Mouse (Mus musculus): ENCODE data around the gene Dhx15. TPM values are rescaled to one million over a fixed set of nuclear protein-coding genes. Genes with fewer than 3 reads are reported as not detected.

The Dhx15 gene
- polyA plus RNA-seq, 1 experiment from 2014 or later: 118 TPM

- no peak overlapping the region for H3K4me3 ChIP-seq (ENCODE audit: low read depth, low read length)
- H3K9ac ChIP-seq (replicated peaks; ENCODE audit: low read length): no peak overlapping the region
- H3K9me3 ChIP-seq (replicated peaks; ENCODE audit: control insufficient read depth, low read length): no peaks in the 10 kb centered on the region
- H3K36me3 ChIP-seq (replicated peaks; ENCODE audit: control insufficient read depth, insufficient read depth, low read depth, low read length): no peaks in the 10 kb centered on the region
- H3K4me1 ChIP-seq (ENCODE audit: control insufficient read depth, insufficient read depth, low read length): no peaks in the 10 kb centered on the region
- no peaks in the 10 kb centered on the region for H3K27me3 ChIP-seq (ENCODE audit: control insufficient read depth, insufficient read depth, low read length)
- H3K27ac ChIP-seq (replicated peaks; ENCODE audit: low read depth, low read length): no peak overlapping the region
- DNase-seq (ENCODE audit: low spot score) (no peak), ATAC-seq (replicated peaks; ENCODE audit: insufficient number of reproducible peaks, low FRiP score, low TSS enrichment, low read depth) (no peak)
- H3K4me2 ChIP-seq (ENCODE audit: low read depth, low read length): no peak overlapping the region
- 90% methylated on average over 7 of the region's 7 CpGs for WGBS
Measured at GRCm38 (mm10) chr5:52230466-52230865, 40.2 kb upstream of the Dhx15 start.

GRCm38 (mm10) chr5:52226677-52227076, 36.4 kb upstream of the Dhx15 start:
- H3K27ac ChIP-seq (replicated peaks; ENCODE audit: low read depth, low read length): no peak overlapping the region

GRCm38 (mm10) chr5:52221596-52221995, 31.3 kb upstream of the Dhx15 start:
- no peak overlapping the region for H3K4me2 ChIP-seq (ENCODE audit: low read depth, low read length)
- H3K4me1 ChIP-seq (ENCODE audit: control insufficient read depth, insufficient read depth, low read length): no peaks in the 10 kb centered on the region
- no peaks in the 10 kb centered on the region for H3K9me3 ChIP-seq (replicated peaks; ENCODE audit: control insufficient read depth, low read length)
- DNase-seq (ENCODE audit: low spot score) (no peak), ATAC-seq (replicated peaks; ENCODE audit: insufficient number of reproducible peaks, low FRiP score, low TSS enrichment, low read depth) (no peak)
- H3K4me3 ChIP-seq (ENCODE audit: low read depth, low read length): no peak overlapping the region
- WGBS: 86% methylated on average over 5 of the region's 5 CpGs
- no peaks in the 10 kb centered on the region for H3K36me3 ChIP-seq (replicated peaks; ENCODE audit: control insufficient read depth, insufficient read depth, low read depth, low read length)
- H3K27ac ChIP-seq (replicated peaks; ENCODE audit: low read depth, low read length): no peak overlapping the region
- no peaks in the 10 kb centered on the region for H3K27me3 ChIP-seq (ENCODE audit: control insufficient read depth, insufficient read depth, low read length)
- H3K9ac ChIP-seq (replicated peaks; ENCODE audit: low read length): no peak overlapping the region

More at GRCm38 (mm10) chr5:52226677-52227076, 36.4 kb upstream of the Dhx15 start:
- no peak overlapping the region for H3K9ac ChIP-seq (replicated peaks; ENCODE audit: low read length)
- H3K27me3 ChIP-seq (ENCODE audit: control insufficient read depth, insufficient read depth, low read length): no peaks in the 10 kb centered on the region
- ATAC-seq (replicated peaks; ENCODE audit: insufficient number of reproducible peaks, low FRiP score, low TSS enrichment, low read depth) (no peak), DNase-seq (ENCODE audit: low spot score) (no peak)
- no peak overlapping the region for H3K4me3 ChIP-seq (ENCODE audit: low read depth, low read length)
- H3K4me2 ChIP-seq (ENCODE audit: low read depth, low read length): no peak overlapping the region
- no peaks in the 10 kb centered on the region for H3K36me3 ChIP-seq (replicated peaks; ENCODE audit: control insufficient read depth, insufficient read depth, low read depth, low read length)
- 81% methylated on average over 3 of the region's 3 CpGs for WGBS
- H3K9me3 ChIP-seq (replicated peaks; ENCODE audit: control insufficient read depth, low read length): no peaks in the 10 kb centered on the region
- H3K4me1 ChIP-seq (ENCODE audit: control insufficient read depth, insufficient read depth, low read length): no peaks in the 10 kb centered on the region

GRCm38 (mm10) chr5:52220013-52220804, 29.9 kb upstream of the Dhx15 start:
- Histone ChIP-seq H3K4me3 (ENCODE audit: low read depth, low read length) (no peak overlapping the region), H3K9me3 (replicated peaks; ENCODE audit: control insufficient read depth, low read length) (no peaks in the 10 kb centered on the region), H3K9ac (replicated peaks; ENCODE audit: low read length) (no peak overlapping the region), H3K4me2 (ENCODE audit: low read depth, low read length) (no peak overlapping the region), H3K27me3 (ENCODE audit: control insufficient read depth, insufficient read depth, low read length) (no peaks in the 10 kb centered on the region), H3K4me1 (ENCODE audit: control insufficient read depth, insufficient read depth, low read length) (no peaks in the 10 kb centered on the region), H3K27ac (replicated peaks; ENCODE audit: low read depth, low read length) (no peak overlapping the region), H3K36me3 (replicated peaks; ENCODE audit: control insufficient read depth, insufficient read depth, low read depth, low read length) (no peaks in the 10 kb centered on the region)
- ATAC-seq (replicated peaks; ENCODE audit: insufficient number of reproducible peaks, low FRiP score, low TSS enrichment, low read depth) (no peak), DNase-seq (ENCODE audit: low spot score) (no peak)
- 70% methylated on average over 14 of the region's 14 CpGs for WGBS

GRCm38 (mm10) chr5:52218238-52218637, 27.9 kb upstream of the Dhx15 start:
- Histone ChIP-seq H3K27me3 (ENCODE audit: control insufficient read depth, insufficient read depth, low read length) (no peaks in the 10 kb centered on the region), H3K4me1 (ENCODE audit: control insufficient read depth, insufficient read depth, low read length) (no peaks in the 10 kb centered on the region), H3K4me3 (ENCODE audit: low read depth, low read length) (no peak overlapping the region), H3K9me3 (replicated peaks; ENCODE audit: control insufficient read depth, low read length) (no peaks in the 10 kb centered on the region), H3K4me2 (ENCODE audit: low read depth, low read length) (no peak overlapping the region), H3K36me3 (replicated peaks; ENCODE audit: control insufficient read depth, insufficient read depth, low read depth, low read length) (no peaks in the 10 kb centered on the region), H3K27ac (replicated peaks; ENCODE audit: low read depth, low read length) (no peak overlapping the region), H3K9ac (replicated peaks; ENCODE audit: low read length) (no peak overlapping the region)
- no peak for DNase-seq (ENCODE audit: low spot score)
- ATAC-seq (replicated peaks; ENCODE audit: insufficient number of reproducible peaks, low FRiP score, low TSS enrichment, low read depth): no peak
- WGBS: 72% methylated on average over 6 of the region's 6 CpGs

- DNase-seq (ENCODE audit: low spot score) (no peak), ATAC-seq (replicated peaks; ENCODE audit: insufficient number of reproducible peaks, low FRiP score, low TSS enrichment, low read depth) (no peak)
- no peaks in the 10 kb centered on the region for H3K36me3 ChIP-seq (replicated peaks; ENCODE audit: control insufficient read depth, insufficient read depth, low read depth, low read length)
- no peak overlapping the region for H3K27ac ChIP-seq (replicated peaks; ENCODE audit: low read depth, low read length)
- H3K9me3 ChIP-seq (replicated peaks; ENCODE audit: control insufficient read depth, low read length): no peaks in the 10 kb centered on the region
- H3K4me3 ChIP-seq (ENCODE audit: low read depth, low read length): no peak overlapping the region
- no peaks in the 10 kb centered on the region for H3K27me3 ChIP-seq (ENCODE audit: control insufficient read depth, insufficient read depth, low read length)
- 83% methylated on average over 7 of the region's 7 CpGs for WGBS
- H3K4me2 ChIP-seq (ENCODE audit: low read depth, low read length): no peak overlapping the region
- no peaks in the 10 kb centered on the region for H3K4me1 ChIP-seq (ENCODE audit: control insufficient read depth, insufficient read depth, low read length)
- no peak overlapping the region for H3K9ac ChIP-seq (replicated peaks; ENCODE audit: low read length)
Measured at GRCm38 (mm10) chr5:52213143-52213900, 23.0 kb upstream of the Dhx15 start.

GRCm38 (mm10) chr5:52191180-52191468, 810 bp upstream of the Dhx15 start:
- ATAC-seq (replicated peaks; ENCODE audit: insufficient number of reproducible peaks, low FRiP score, low TSS enrichment, low read depth): no peak; the same call in 1 of the 2 replicates
- Histone ChIP-seq H3K27me3 (ENCODE audit: control insufficient read depth, insufficient read depth, low read length) (no peaks in the 10 kb centered on the region), H3K27ac (replicated peaks; ENCODE audit: low read depth, low read length) (no peak overlapping the region), H3K36me3 (replicated peaks; ENCODE audit: control insufficient read depth, insufficient read depth, low read depth, low read length) (no peaks in the 10 kb centered on the region), H3K4me2 (ENCODE audit: low read depth, low read length) (peak overlapping the region; percentile 59), H3K9ac (replicated peaks; ENCODE audit: low read length) (peak overlapping the region; percentile 34), H3K4me3 (ENCODE audit: low read depth, low read length) (peak overlapping the region; percentile 99), H3K9me3 (replicated peaks; ENCODE audit: control insufficient read depth, low read length) (no peaks in the 10 kb centered on the region), H3K4me1 (ENCODE audit: control insufficient read depth, insufficient read depth, low read length) (no peaks in the 10 kb centered on the region)
- DNase-seq (ENCODE audit: low spot score): no peak
- WGBS: 59% methylated on average over 1 of the region's 1 CpGs

Data from embryonic facial prominence, embryonic 11.5 days (tissue).